Mouse (Mus musculus): ENCODE measurements around the gene Hcn4. TPM values are rescaled to one million over a fixed set of nuclear protein-coding genes. Genes with fewer than 3 reads are reported as not detected.

The Hcn4 gene
- 0.07 TPM in 2 replicates for polyA plus RNA-seq (2016; fragmentation: Nextera tagmentation; extraction: Ambion mirVana)

GRCm38 (mm10) chr9:58823139-58823917 is at the start of gene Hcn4:
TSS of gene Hcn4 (plus strand) at chr9:58823412.
- Histone ChIP-seq H3K9me3 (replicated peaks) (no peaks in the 10 kb centered on the region), H3K4me2 (peak within 1 kb of the TSS; percentile 71), H3K36me3 (no peaks in the 10 kb centered on the region), H3K27me3 (replicated peaks) (peaks cover 100% of the 10 kb centered on the region), H3K27ac (no peak within 1 kb of the TSS), H3K9ac (no peak within 1 kb of the TSS; the same call in 1 of the 2 replicates), H3K4me3 (peak within 1 kb of the TSS; percentile 56), H3K4me1 (peaks cover 12% of the 10 kb centered on the region; the same call in 1 of the 2 replicates)
- 1% methylated on average over 74 of the region's 95 CpGs for WGBS (ENCODE audit: insufficient replicate concordance)
- no peak for ATAC-seq

DNA sequence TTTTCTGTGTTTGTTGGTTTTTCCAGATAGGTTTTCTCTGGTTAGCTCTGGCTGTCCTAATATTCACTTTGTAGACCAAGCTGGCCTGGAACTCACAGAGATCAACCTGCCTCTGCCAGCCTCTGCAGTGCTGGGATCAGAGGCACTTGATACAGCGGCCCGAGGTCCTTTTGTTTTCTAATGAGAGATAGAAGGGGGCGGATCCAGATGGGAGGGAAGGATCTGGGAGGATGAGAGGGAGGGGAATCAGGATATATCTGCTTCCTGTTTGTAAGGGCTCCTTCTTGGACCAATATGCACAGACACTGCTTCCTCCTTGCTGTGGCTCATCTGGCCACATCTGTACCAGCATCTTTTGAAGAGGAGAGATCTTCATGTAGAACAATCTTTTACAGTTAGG is 48.5 kb upstream of the Hcn4 start:
- H3K9ac ChIP-seq = no peak overlapping the region
- no peaks in the 10 kb centered on the region for H3K9me3 ChIP-seq (replicated peaks)
- WGBS (ENCODE audit: insufficient replicate concordance) = 26% methylated on average over 3 of the region's 3 CpGs
- H3K27me3 ChIP-seq (replicated peaks) = no peaks in the 10 kb centered on the region
- H3K4me1 ChIP-seq = peaks cover 2% of the 10 kb centered on the region; the same call in 1 of the 2 replicates
- H3K4me3 ChIP-seq = no peak overlapping the region
- no peak overlapping the region for H3K27ac ChIP-seq
- H3K4me2 ChIP-seq = no peak overlapping the region
- ATAC-seq = no peak
- H3K36me3 ChIP-seq = no peaks in the 10 kb centered on the region

- H3K9ac ChIP-seq = no peak overlapping the region
- no peak for ATAC-seq
- H3K9me3 ChIP-seq (replicated peaks) = no peaks in the 10 kb centered on the region
- H3K4me3 ChIP-seq = no peak overlapping the region
- no peak overlapping the region for H3K27ac ChIP-seq
- H3K4me1 ChIP-seq = no peaks in the 10 kb centered on the region
- H3K27me3 ChIP-seq (replicated peaks) = no peaks in the 10 kb centered on the region
- no peak overlapping the region for H3K4me2 ChIP-seq
- no peaks in the 10 kb centered on the region for H3K36me3 ChIP-seq
- WGBS (ENCODE audit: insufficient replicate concordance) = 16% methylated on average over 2 of the region's 2 CpGs
Measured at GRCm38 (mm10) chr9:58775363-58775762, 47.8 kb upstream of the Hcn4 start.

DNA sequence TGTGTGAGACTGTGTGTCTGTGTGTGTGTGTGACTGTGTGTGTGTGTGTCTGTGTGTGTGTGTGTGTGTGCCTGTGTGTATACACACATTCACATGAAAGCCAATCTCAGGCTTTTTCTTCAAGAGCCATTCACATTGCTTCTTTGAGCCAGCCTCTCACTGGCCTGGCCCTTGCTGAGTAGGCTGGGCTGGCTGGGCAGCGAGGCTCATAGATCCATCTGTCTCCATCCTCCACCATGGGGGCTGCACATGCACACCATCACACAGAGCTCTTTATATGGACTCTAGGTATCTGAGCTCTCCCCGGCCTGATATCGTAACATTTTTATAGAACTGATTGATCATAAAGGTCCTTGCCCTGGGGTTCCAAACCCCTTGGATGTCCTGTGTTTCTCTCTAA is 33.7 kb upstream of the Hcn4 start:
- WGBS (ENCODE audit: insufficient replicate concordance) = 76% methylated on average over 3 of the region's 3 CpGs
- Histone ChIP-seq H3K27me3 (replicated peaks) (0 out of 2 replicates have a peak, but pooled peaks cover 4% of the 10 kb centered on the region), H3K4me2 (no peak overlapping the region)

GRCm38 (mm10) chr9:58798155-58798554 is 25.1 kb upstream of the Hcn4 start:
- Histone ChIP-seq H3K36me3 (no peaks in the 10 kb centered on the region), H3K27ac (no peak overlapping the region), H3K4me3 (no peak overlapping the region), H3K9me3 (replicated peaks) (no peaks in the 10 kb centered on the region), H3K27me3 (replicated peaks) (peaks cover 7% of the 10 kb centered on the region; the same call in 1 of the 2 replicates), H3K9ac (no peak overlapping the region), H3K4me1 (no peaks in the 10 kb centered on the region), H3K4me2 (no peak overlapping the region)
- 71% methylated on average over 7 of the region's 7 CpGs for WGBS (ENCODE audit: insufficient replicate concordance)
- ATAC-seq = no peak

More for the DNA sequence above, 33.7 kb upstream of the Hcn4 start:
- Histone ChIP-seq H3K4me3 (no peak overlapping the region), H3K9ac (no peak overlapping the region), H3K36me3 (no peaks in the 10 kb centered on the region), H3K9me3 (replicated peaks) (no peaks in the 10 kb centered on the region), H3K4me1 (no peaks in the 10 kb centered on the region), H3K27ac (no peak overlapping the region)
- ATAC-seq = no peak

DNA sequence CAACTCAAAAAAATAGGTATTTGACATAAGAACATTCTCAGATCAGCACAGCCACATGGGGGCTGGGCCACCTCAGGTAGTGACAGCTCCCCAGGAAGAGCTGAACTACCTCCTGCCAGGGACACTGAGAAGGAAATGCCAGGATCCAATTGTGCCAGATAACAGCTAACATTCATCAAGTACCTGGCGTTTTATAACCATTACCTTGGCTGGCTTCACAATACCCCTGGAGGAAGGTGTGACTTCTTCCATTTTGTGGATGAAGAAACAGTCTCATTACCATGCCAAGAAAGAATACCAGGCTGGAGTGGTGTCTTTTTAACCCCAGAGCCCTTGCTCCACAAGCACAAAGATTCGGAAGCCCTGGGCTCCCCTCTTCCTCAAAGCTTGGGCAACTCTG is 21.8 kb upstream of the Hcn4 start:
- no peak overlapping the region for H3K9ac ChIP-seq
- H3K4me3 ChIP-seq = no peak overlapping the region
- H3K27me3 ChIP-seq (replicated peaks) = peaks cover 14% of the 10 kb centered on the region; the same call in 1 of the 2 replicates
- H3K4me2 ChIP-seq = no peak overlapping the region
- no peak for ATAC-seq
- peaks cover 4% of the 10 kb centered on the region; the same call in 1 of the 2 replicates for H3K4me1 ChIP-seq
- no peaks in the 10 kb centered on the region for H3K9me3 ChIP-seq (replicated peaks)
- no peak overlapping the region for H3K27ac ChIP-seq
- WGBS (ENCODE audit: insufficient replicate concordance) = 51% methylated on average over 2 of the region's 2 CpGs
- H3K36me3 ChIP-seq = no peaks in the 10 kb centered on the region

DNA sequence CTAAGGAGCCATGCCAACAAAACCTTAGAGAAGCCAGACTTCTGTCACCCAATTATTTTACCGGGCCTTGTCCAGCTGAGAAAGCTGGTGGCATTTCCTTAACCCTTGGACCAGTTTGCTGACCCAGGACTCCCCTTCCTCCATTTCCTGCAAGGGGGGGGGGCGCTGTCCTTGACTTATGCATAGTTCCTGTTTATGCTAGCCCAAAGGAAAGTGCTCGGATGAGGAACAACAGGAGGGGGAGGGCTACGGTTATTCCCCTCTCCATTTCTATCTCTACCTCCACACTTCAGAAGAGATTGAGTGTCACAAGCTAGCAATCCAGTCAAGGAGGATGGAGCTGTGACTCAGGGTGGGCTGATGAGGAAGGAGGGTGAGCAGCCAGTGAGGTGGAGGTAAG is 20.9 kb upstream of the Hcn4 start:
- Histone ChIP-seq H3K27ac (no peak overlapping the region), H3K36me3 (no peaks in the 10 kb centered on the region), H3K9ac (no peak overlapping the region), H3K4me1 (peaks cover 4% of the 10 kb centered on the region; the same call in 1 of the 2 replicates), H3K9me3 (replicated peaks) (no peaks in the 10 kb centered on the region), H3K4me3 (no peak overlapping the region), H3K27me3 (replicated peaks) (peaks cover 14% of the 10 kb centered on the region), H3K4me2 (no peak overlapping the region)
- WGBS (ENCODE audit: insufficient replicate concordance) = 16% methylated on average over 4 of the region's 4 CpGs
- ATAC-seq = no peak

- Histone ChIP-seq H3K9ac (no peak overlapping the region), H3K27ac (no peak overlapping the region), H3K27me3 (replicated peaks) (peaks cover 16% of the 10 kb centered on the region), H3K4me1 (peaks cover 4% of the 10 kb centered on the region; the same call in 1 of the 2 replicates), H3K4me2 (no peak overlapping the region), H3K4me3 (no peak overlapping the region), H3K9me3 (replicated peaks) (no peaks in the 10 kb centered on the region), H3K36me3 (no peaks in the 10 kb centered on the region)
- WGBS (ENCODE audit: insufficient replicate concordance) = 54% methylated on average over 5 of the region's 5 CpGs
- no peak for ATAC-seq
Measured at GRCm38 (mm10) chr9:58802802-58803201, 20.4 kb upstream of the Hcn4 start.

DNA sequence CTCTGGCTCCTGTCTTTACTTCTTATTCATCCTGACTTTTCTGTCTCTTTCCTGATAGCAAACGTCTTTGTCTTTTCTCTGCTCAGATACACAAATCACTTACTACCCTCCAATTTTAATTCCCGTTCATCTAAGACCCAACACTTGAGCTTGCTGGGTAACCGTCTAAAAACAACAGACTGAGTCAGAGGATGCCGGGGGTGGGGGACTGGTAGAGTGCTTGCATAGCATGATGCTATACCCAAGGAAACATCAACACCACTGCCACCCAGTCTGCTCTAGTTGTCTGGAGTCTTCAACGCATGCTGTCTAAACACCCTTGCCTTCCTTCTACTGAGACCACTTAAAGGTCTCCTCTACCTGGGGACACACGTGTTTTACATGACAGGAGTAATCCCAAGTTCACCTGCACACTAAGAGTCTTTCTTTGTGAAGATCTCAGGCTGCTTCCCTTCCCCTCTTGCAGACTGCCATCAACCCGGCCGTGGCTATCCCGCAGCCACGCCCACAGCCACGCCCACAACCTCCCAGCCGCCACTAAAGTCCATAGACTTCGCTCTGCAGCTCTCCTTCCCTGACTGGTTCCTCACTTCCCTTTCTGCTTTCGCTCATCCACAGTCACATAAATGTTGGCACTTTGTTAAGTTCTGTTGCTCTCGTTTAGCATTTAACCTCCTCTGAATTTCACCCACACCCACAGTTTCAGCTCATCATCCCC is 17.5 kb upstream of the Hcn4 start:
- H3K27me3 ChIP-seq (replicated peaks) = peaks cover 23% of the 10 kb centered on the region
- no peaks in the 10 kb centered on the region for H3K36me3 ChIP-seq
- 10% methylated on average over 15 of the region's 15 CpGs for WGBS (ENCODE audit: insufficient replicate concordance)
- H3K4me3 ChIP-seq = no peak overlapping the region
- H3K4me1 ChIP-seq = peaks cover 4% of the 10 kb centered on the region; the same call in 1 of the 2 replicates
- H3K9me3 ChIP-seq (replicated peaks) = no peaks in the 10 kb centered on the region
- H3K27ac ChIP-seq = no peak overlapping the region
- no peak for ATAC-seq
- no peak overlapping the region for H3K9ac ChIP-seq
- peak overlapping the region; percentile 48 for H3K4me2 ChIP-seq

- WGBS (ENCODE audit: insufficient replicate concordance) = 43% methylated on average over 3 of the region's 3 CpGs
- Histone ChIP-seq H3K9ac (no peak overlapping the region), H3K4me3 (no peak overlapping the region), H3K36me3 (no peaks in the 10 kb centered on the region), H3K4me2 (no peak overlapping the region), H3K27ac (no peak overlapping the region), H3K9me3 (replicated peaks) (no peaks in the 10 kb centered on the region), H3K4me1 (no peaks in the 10 kb centered on the region), H3K27me3 (replicated peaks) (peaks cover 31% of the 10 kb centered on the region)
- ATAC-seq = no peak
Measured at GRCm38 (mm10) chr9:58811171-58811570, 12.0 kb upstream of the Hcn4 start.

GRCm38 (mm10) chr9:58815552-58816260 is 7.5 kb upstream of the Hcn4 start:
- H3K36me3 ChIP-seq = no peaks in the 10 kb centered on the region
- H3K27ac ChIP-seq = no peak overlapping the region
- peaks cover 61% of the 10 kb centered on the region for H3K27me3 ChIP-seq (replicated peaks)
- H3K9me3 ChIP-seq (replicated peaks) = no peaks in the 10 kb centered on the region
- no peak for ATAC-seq
- H3K4me2 ChIP-seq = no peak overlapping the region
- H3K4me1 ChIP-seq = no peaks in the 10 kb centered on the region
- no peak overlapping the region for H3K9ac ChIP-seq
- no peak overlapping the region for H3K4me3 ChIP-seq
- 38% methylated on average over 15 of the region's 15 CpGs for WGBS (ENCODE audit: insufficient replicate concordance)

GRCm38 (mm10) chr9:58816458-58816857 is 6.8 kb upstream of the Hcn4 start:
- no peak overlapping the region for H3K4me2 ChIP-seq
- peaks cover 69% of the 10 kb centered on the region for H3K27me3 ChIP-seq (replicated peaks)
- WGBS (ENCODE audit: insufficient replicate concordance) = 59% methylated on average over 9 of the region's 9 CpGs
- H3K4me1 ChIP-seq = no peaks in the 10 kb centered on the region
- H3K9ac ChIP-seq = no peak overlapping the region
- no peaks in the 10 kb centered on the region for H3K9me3 ChIP-seq (replicated peaks)
- H3K27ac ChIP-seq = no peak overlapping the region
- H3K36me3 ChIP-seq = no peaks in the 10 kb centered on the region
- H3K4me3 ChIP-seq = no peak overlapping the region
- ATAC-seq = no peak

Measured in liver, embryonic 12.5 days (tissue).